Mouse (Mus musculus) CD4-positive helper T cell, adult 2 months (primary cell): ENCODE measurements around the gene Kansl1.

Source experiments
- DNase-seq: peaks from one replicate; pipeline ENCODE4 v3.0.0-alpha.2; 2012; ENCODE audit warnings: low read depth, missing footprints, low spot score

The Kansl1 gene

DNA sequence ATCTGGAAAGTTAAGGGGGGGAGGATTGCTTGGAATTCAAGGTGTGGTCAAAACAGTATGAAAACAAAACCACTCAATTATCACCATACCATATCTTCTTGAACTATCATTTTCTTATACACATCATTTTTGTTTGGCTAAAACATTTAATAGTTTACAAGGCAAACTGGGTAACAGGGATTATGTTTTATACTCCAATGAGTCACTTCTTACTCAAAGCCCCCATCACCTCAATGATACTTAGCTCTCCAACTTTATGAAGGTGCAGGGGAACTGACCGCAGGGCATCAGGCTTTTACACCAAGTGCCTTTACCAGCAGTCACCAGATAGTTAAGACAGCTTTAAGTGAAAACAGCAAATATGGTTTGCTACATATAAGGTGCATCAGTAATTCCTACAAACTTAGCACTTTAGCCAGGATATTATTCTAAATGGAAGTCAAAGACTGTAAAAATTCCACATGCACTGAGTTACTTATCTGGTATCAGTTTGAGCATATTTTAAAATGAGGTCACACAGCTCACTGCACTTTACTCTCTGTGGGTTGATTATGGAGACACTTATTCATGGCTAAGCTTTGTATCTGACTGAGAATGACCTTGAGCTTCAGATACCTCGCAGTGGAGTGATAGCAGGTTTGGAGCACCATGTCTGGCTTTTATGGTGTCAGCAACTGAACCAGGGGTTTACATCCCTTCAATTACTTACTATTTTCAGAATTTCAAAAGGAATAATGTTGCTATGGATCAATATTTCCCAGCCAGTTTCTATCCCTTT is 104.6 kb downstream of the Kansl1 start:
- no peak for DNase-seq

DNA sequence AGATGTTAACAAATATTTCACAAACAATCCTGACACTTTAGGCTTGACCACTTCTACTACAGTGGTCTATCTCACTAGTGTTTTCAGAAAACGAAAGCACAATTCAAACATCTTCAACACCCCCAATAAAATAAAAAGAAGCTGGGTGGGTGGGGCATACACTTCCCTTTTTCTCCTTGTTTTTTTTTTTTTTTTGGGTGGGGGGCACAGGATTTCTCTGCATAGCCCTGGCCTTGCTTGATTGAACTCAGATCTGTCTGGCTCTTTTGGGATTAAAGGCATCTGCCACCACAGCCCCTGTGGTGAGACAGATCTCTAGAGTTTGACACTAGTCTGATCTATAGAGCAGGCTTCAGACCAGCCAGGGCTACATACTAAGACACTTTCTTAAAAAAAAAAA is 106.0 kb downstream of the Kansl1 start:
- DNase-seq: no peak

DNA sequence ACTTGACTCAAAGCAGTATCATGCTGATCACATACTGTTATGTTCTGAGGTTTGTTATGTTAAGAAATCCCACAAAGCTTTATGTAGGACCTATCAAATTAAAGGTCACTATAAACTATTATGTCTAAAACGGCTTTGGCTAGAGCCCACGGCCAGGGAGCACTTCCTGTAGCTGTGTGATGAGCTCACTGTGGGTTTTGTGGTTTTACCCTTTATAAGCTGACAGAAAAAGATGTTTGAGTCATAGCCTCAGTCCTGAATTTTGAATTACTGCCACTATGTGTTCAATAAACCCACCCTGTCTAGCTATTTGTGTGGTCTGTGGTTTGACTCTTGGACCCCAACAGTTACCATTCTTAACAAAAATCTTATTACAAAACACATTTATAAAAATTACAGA is 106.9 kb downstream of the Kansl1 start:
- peak; percentile 72 for DNase-seq

DNA sequence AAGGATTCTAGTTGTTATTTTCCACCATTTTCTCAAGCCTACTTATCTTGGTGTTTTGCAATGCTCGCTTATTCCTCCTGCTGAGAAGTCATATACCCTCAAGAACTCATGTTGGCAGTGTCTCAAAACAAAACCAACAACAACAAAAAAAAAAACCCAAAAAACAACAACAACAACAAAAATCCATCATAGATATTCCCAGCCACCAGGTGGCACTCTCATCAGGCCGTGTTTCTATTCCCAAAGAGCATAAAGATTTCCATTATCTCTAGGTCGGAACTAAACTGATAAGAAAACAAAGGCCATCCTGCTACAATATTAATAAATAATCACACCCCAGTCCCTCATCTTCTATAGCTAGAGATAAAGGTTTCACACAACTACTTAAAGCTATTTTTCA is 121.7 kb downstream of the Kansl1 start:
- peak; percentile 18 for DNase-seq

DNA sequence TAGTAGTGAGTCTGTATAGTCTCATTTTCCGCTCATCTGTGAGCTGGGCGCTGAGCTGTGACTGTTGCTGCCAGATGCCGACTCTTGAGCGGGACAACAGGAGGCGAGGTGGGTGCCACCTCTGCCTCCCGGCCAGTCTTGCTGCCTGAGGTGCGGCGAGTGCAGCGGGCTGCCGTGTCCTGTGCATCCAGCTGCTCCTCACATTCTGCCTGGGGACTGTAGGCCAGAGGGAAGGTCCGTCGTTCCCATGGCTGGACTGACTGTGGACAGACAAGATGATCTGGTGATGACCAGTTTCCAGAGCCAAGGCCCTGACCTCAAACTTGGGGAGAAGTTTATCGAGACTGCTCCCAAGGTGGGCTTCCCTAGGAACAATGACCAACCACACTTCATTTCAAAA is 133.7 kb downstream of the Kansl1 start:
- DNase-seq: no peak

GRCm38 (mm10) chr11:104334115-104334514 is 134.5 kb downstream of the Kansl1 start:
- DNase-seq: no peak

DNA sequence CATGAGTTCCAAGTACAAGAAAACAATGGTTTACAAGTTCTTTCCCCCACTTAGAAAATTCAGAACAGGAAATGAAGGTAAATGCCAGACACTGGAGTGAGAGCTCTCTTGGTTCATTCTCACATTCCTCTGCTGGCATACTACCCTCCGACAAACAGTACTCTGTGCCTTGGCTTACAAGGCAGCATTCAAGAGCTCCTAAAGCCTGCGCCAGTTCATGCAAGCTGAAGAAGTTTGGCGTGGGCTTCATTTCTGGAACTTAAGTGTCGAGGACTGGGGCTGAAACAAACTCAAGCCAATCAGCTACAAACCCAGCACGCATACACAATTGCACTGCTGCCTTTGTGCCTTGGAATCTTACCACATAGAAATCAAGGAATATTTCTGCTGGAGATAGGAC is 136.6 kb downstream of the Kansl1 start:
- no peak for DNase-seq

GRCm38 (mm10) chr11:104331208-104331607 is 137.5 kb downstream of the Kansl1 start:
- no peak for DNase-seq

DNA sequence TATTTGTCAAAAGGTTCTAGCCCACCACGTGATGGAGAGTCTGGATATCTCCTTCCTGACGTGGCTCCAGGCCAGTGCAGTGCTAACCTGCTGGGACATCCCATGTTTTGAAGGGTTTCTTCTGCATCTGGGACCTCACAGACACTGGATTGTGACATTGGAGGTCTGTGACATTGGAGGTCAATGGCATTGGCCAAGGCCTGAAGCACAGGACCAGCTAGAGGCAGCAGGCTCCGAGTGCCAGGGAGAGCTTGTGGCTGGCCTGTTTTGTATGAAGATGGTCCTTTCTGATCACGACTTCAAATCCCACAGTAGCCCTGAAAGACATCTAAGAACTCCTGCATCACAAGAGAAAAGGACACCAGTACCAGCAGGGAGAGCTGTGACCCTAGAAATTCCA is 138.5 kb downstream of the Kansl1 start:
- DNase-seq: no peak

GRCm38 (mm10) chr11:104329185-104329926 is 139.3 kb downstream of the Kansl1 start:
- DNase-seq: no peak

DNA sequence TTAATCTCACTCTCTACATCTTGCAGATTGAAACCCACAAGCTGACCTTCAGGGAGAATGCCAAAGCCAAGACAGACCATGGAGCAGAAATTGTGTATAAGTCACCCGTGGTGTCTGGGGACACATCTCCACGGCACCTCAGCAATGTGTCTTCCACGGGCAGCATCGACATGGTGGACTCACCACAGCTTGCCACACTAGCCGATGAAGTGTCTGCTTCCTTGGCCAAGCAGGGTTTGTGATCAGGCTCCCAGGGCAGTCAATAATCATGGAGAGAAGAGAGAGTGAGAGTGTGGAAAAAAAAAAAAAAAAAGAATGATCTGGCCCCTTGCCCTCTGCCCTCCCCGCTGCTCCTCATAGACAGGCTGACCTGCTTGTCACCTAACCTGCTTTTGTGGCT is 140.7 kb downstream of the Kansl1 start:
- DNase-seq: no peak

GRCm38 (mm10) chr11:104327462-104327861 is 141.2 kb downstream of the Kansl1 start:
- DNase-seq: no peak

- DNase-seq: no peak
Measured at GRCm38 (mm10) chr11:104322142-104322541, 146.5 kb downstream of the Kansl1 start.

GRCm38 (mm10) chr11:104320511-104320910 is 148.2 kb downstream of the Kansl1 start:
- DNase-seq: no peak

DNA sequence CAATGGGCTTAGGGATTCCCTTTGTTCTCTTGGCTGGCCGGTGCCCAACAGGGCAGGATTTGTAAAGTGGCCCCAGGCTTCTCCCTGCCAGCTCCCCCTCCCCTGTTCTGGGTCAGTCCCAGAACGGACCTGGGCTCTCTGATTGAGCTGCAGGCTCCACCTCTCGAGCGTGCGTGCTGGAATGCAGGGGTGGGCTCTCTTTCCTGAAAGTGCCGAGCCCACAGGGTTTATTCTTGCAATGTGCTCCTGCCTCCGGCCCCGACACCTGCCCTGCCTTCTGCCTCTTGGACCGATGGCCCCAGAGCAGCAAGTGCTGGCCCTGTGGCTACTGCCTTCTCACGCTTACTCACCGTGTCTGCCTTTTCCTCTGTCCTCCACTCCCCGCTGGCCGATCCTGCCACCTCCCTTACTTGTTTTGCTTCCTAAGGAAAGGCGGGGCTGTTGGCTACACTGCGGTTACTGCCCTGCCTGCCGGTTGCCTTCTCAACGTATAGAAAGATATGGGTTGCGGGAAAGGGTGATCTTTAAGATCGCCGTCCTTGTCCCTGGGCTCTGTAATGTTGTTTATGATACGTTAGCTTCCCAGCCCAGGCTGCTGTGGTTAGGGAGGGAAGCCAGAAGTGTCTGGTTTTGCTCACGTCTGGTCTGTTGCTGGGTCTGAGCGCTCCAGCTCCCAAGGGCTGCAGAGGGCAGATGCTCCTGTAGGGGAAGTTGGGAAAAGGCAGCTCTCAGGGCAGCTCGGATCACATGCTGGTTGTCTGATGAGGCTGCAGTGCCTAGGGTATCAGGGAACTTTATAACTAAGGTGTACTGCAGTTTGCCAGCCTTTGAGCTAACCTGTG is 149.5 kb downstream of the Kansl1 start:
- no peak for DNase-seq

DNA sequence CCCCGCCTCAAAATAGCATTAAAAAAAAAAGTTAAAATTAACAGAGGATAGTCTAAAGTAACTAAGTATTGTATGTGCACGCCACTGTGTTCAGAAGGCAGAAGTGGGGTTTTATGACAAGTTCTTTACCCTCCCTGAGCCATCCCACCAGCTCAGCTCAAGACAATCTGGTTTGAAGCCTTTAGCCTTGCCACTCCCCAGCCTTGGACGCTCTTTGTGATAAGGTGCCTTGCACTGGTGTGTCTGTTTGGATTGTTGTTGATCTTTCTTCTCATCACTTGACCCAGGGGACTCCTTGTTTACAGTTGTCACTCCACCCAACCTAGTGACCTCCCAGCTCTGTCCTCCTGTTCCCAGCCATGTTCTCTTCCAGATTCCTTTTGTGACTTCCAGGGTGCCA is 151.0 kb downstream of the Kansl1 start:
- no peak for DNase-seq

- no peak for DNase-seq
Measured at GRCm38 (mm10) chr11:104316685-104317400, 151.8 kb downstream of the Kansl1 start.

DNA sequence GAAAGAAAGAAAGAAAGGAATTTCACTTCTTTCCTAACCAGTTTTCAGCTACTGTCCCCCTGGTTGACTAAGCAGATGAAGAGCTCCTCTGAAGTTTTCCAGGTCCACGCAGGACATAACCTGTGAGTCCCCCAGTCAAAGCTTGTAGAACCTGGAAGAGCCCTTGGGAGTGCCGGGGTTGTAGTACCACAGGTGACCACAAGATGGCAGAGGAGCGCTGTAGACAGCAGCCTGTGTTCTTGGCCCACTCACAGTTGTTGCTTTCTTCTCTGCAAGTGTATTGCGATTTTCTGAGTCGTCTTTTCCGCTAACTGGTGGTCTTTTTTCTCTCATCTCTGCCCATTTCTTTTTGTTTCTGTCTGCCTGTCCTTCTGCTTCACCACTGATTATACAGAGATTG is 153.0 kb downstream of the Kansl1 start:
- peak; percentile 83 for DNase-seq

DNA sequence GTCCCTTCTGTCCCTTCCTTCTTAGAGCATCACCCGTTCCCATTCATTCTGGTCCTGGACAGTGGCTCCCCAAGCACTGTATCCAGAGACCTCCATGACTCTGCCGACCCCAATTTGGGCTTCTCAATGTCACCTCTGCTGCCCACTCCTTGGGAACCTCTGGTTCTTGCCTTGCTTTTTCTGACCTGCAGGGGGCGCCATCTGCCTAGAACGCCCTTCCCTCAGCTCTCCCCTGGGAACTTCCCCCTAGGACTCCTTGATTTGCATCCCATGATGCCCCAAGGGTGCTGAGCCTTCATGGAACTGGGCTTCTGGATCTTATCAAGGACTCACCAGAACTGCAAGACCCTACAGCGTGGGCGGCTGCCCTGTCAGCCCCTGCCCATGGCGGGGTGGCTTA is 157.0 kb downstream of the Kansl1 start:
- DNase-seq: no peak

- DNase-seq: no peak
Measured at GRCm38 (mm10) chr11:104310226-104310887, 158.3 kb downstream of the Kansl1 start.
